Mouse (Mus musculus) embryonic fibroblast, embryonic 13.5 days (primary cell): ENCODE data around the gene Lkaaear1.

Source experiments
- CTCF ChIP-seq: IDR thresholded peaks from 2 replicates; pipeline ENCODE4 v1.5.1; 2011; ENCODE audit warnings: mild to moderate bottlenecking, control low read depth, low read length, moderate library complexity, borderline replicate concordance; ENCODE audit not compliant: insufficient read depth
- POLR2A ChIP-seq: IDR thresholded peaks from 2 replicates; pipeline ENCODE4 v1.6.1; 2011; ENCODE audit warnings: low read depth, mild to moderate bottlenecking, control low read depth, low read length, moderate library complexity

- TF ChIP-seq CTCF, result no peak
- TF ChIP-seq POLR2A, result no peak
Observed at GRCm38 (mm10) chr2:181689466-181690160, 8.6 kb downstream of the Lkaaear1 start.
